Mouse (Mus musculus) hindbrain, embryonic 12.5 days (tissue): ENCODE measurements around the gene Mt1. TPM values are rescaled to one million over a fixed set of nuclear protein-coding genes. Genes with fewer than 3 reads are reported as not detected.

ENCODE experiments used
- ATAC-seq: fragments of 200-750 bp; cut with Nextera tagmentation; 2 replicates; pipeline ENCODE4 v1.8.0; 2017; ENCODE audit warnings: moderate TSS enrichment; ENCODE audit not compliant: low FRiP score
- H3K27ac ChIP-seq: fragments of 300-500 bp; sonication (generic); 2 replicates; pipeline ENCODE4 v1.5.1; 2016; ENCODE audit warnings: mild to moderate bottlenecking
- H3K27me3 ChIP-seq: fragments of 300-500 bp; sonication (generic); 2 replicates; pipeline ENCODE4 v1.6.1; 2016; ENCODE audit warnings: mild to moderate bottlenecking
- H3K36me3 ChIP-seq: fragments of 300-500 bp; sonication (generic); 2 replicates; pipeline ENCODE4 v1.6.1; 2016; ENCODE audit warnings: mild to moderate bottlenecking
- H3K4me1 ChIP-seq: fragments of 300-500 bp; sonication (generic); 2 replicates; pipeline ENCODE4 v1.6.1; 2016
- H3K4me2 ChIP-seq: fragments of 300-500 bp; sonication (generic); replicated peaks from 2 replicates; pipeline ENCODE4 v1.6.1; 2016; ENCODE audit warnings: mild to moderate bottlenecking
- H3K4me3 ChIP-seq: fragments of 300-500 bp; sonication (generic); 2 replicates; pipeline ENCODE4 v1.5.1; 2016; ENCODE audit warnings: mild to moderate bottlenecking
- H3K9ac ChIP-seq: fragments of 300-500 bp; sonication (generic); 2 replicates; pipeline ENCODE4 v1.6.1; 2016; ENCODE audit warnings: mild to moderate bottlenecking, moderate library complexity
- H3K9me3 ChIP-seq: fragments of 300-500 bp; sonication (generic); replicated peaks from 2 replicates; pipeline ENCODE4 v1.6.1; 2016; ENCODE audit warnings: mild to moderate bottlenecking
- WGBS: fragments of 180-500 bp; shearing (Covaris S2); methylation state at CpG from one replicate; pipeline ENCODE4 v1.1.7; 2016; 5-methylcytosine and 5-hydroxymethylcytosine counted together
- polyA plus RNA-seq: library from polyadenylated mRNA; unstranded; fragments of >200 nt; fragmentation: Nextera tagmentation; extraction: Ambion mirVana; gene quantifications from 2 replicates; pipeline ENCODE4 v1.2.1, GENCODE M21; 2016

Gene Mt1
- polyA plus RNA-seq, 1 experiment from 2014 or later, result 47.3 TPM

DNA sequence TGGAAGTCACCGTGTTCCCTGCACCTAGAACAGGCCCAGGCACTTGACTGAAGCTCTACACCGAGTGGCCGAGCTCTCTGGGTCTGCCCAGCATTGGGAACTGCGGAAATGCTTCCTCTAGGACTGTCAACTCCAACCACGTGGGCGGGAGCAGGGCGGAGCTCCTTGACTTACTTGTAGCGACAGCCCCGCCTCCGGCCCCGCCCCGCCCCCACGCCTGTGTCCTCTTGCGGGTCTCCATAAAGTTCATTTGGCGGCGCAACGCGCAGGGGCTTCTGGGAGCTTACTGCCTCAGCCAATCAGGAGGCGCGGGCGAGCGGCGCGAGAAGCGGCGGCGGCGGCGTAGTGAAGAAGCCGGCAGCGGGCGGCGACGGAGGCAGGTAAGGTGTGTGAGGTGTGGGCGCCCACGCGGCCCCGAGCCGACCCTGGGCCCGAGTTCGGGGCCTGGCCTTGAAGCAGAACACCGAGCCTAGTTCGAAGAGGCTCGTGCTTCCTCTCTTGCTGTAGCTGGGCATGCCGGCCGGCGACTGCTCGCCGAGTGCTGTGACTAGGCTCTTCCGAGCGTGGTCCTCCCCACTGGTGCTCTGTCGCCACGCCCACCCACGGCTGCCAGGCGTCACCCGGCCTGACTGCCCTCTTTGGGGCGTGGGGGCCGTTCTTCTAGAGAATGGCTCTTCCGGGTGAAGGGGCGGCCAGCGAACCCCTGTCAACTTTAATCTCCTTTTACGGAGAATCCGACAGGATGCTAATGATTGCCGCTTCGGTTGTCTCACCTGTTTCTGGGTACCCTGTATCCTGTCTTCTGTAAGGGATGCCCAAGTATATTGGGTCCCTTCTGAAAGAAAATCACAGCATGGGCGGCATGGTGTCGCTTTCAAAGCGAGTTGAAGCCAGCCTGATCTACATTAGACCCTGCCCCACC, 35.6 kb downstream of the Mt1 start, which contains the start of gene Nup93:
Nup93 (plus strand) TSS at position 313 of the 922 bp plus-strand sequence.
- Histone ChIP-seq H3K27ac (peak within 1 kb of the TSS; percentile 71), H3K27me3 (no peaks in the 10 kb centered on the region), H3K4me1 (peaks cover 18% of the 10 kb centered on the region), H3K36me3 (no peaks in the 10 kb centered on the region), H3K4me2 (peak within 1 kb of the TSS; percentile 93), H3K4me3 (peak within 1 kb of the TSS; percentile 83), H3K9me3 (no peaks in the 10 kb centered on the region), H3K9ac (peak within 1 kb of the TSS; percentile 84)
- ATAC-seq, result peak; percentile 97
- 1% methylated on average over 64 of the region's 68 CpGs for WGBS

GRCm38 (mm10) chr8:94227381-94227939, 48.6 kb downstream of the Mt1 start:
- Histone ChIP-seq H3K4me3 (no peak overlapping the region), H3K9ac (no peak overlapping the region), H3K27ac (no peak overlapping the region), H3K36me3 (peaks cover 13% of the 10 kb centered on the region), H3K9me3 (no peaks in the 10 kb centered on the region), H3K4me1 (no peaks in the 10 kb centered on the region), H3K27me3 (no peaks in the 10 kb centered on the region), H3K4me2 (no peak overlapping the region)
- WGBS, result 93% methylated on average over 7 of the region's 7 CpGs
- no peak for ATAC-seq

Other genes with a start within 250 kb of the Mt1 start
- 77.4 and 79.4 TPM in 2 replicates for gene Amfr, start 166.2 kb upstream of the Mt1 start, polyA plus RNA-seq
- 127 and 132 TPM in 2 replicates for gene Nudt21, start 142.1 kb upstream of the Mt1 start, polyA plus RNA-seq
- gene Ogfod1, start 141.9 kb upstream of the Mt1 start, polyA plus RNA-seq, result 14.6 and 17.7 TPM in 2 replicates
- 22.9 and 23.4 TPM in 2 replicates for gene Bbs2, start 80.2 kb upstream of the Mt1 start, polyA plus RNA-seq
- not detected in 2 replicates for gene Mt4, start 41.9 kb upstream of the Mt1 start, polyA plus RNA-seq
- 18.5 and 33.1 TPM in 2 replicates for gene Mt3, start 26.5 kb upstream of the Mt1 start, polyA plus RNA-seq
- gene Mt2, start 6.4 kb upstream of the Mt1 start, polyA plus RNA-seq, result 13.2 TPM in 2 replicates
- gene Nup93, start 35.5 kb downstream of the Mt1 start, polyA plus RNA-seq, result 80.4 and 85.1 TPM in 2 replicates
- not detected in 2 replicates for gene Slc12a3, start 150.1 kb downstream of the Mt1 start, polyA plus RNA-seq
- 52.5 and 56.8 TPM in 2 replicates for gene Herpud1, start 207.4 kb downstream of the Mt1 start, polyA plus RNA-seq